Mouse (Mus musculus) MEL (cell line): ENCODE measurements around the gene Scarb1. TPM values are rescaled to one million over a fixed set of nuclear protein-coding genes. Genes with fewer than 3 reads are reported as not detected.

Experiments
- DNase-seq: peaks from one replicate; pipeline ENCODE4 v3.0.0; 2011; ENCODE audit warnings: low read depth, low spot score
- H3K27ac ChIP-seq: 2 replicates; pipeline ENCODE4 v1.5.1; 2012; ENCODE audit warnings: low read depth, mild to moderate bottlenecking, control low read depth, low read length, moderate library complexity; ENCODE audit not compliant: control insufficient read depth
- H3K27me3 ChIP-seq, 2 experiments: fragments of 150-350 bp in 1 of 2; sonication (generic) in 1 of 2; 2 replicates each; pipeline ENCODE4 v1.6.1; 2012; ENCODE audit warnings: low read length in 2 of 2, mild to moderate bottlenecking in 2 of 2, improper control_type of control experiment in 1 of 2, moderate library complexity in 1 of 2; ENCODE audit not compliant: insufficient read depth in 2 of 2, control insufficient read depth in 1 of 2
- H3K36me3 ChIP-seq, 2 experiments: 2 replicates each; pipeline ENCODE4 v1.6.1; 2012 to 2014; ENCODE audit warnings: low read length in 2 of 2, improper control_type of control experiment in 1 of 2, inconsistent platforms in 1 of 2, mild to moderate bottlenecking in 1 of 2; ENCODE audit not compliant: insufficient read depth in 2 of 2, control insufficient read depth in 1 of 2
- H3K4me1 ChIP-seq, 2 experiments: fragments of 150-350 bp in 1 of 2; sonication (generic) in 1 of 2; 2 replicates each; pipeline ENCODE4 v1.6.1; 2012; ENCODE audit warnings: low read length in 2 of 2, improper control_type of control experiment in 1 of 2, mild to moderate bottlenecking in 1 of 2; ENCODE audit not compliant: insufficient read depth in 2 of 2, control insufficient read depth in 1 of 2
- H3K4me3 ChIP-seq, 2 experiments: fragments of 150-350 bp in 1 of 2; sonication (generic) in 1 of 2; 2 replicates each; pipeline ENCODE4 v1.5.1; 2012; ENCODE audit warnings: low read depth in 2 of 2, low read length in 2 of 2, mild to moderate bottlenecking in 2 of 2, moderate library complexity in 2 of 2, control low read depth in 1 of 2, improper control_type of control experiment in 1 of 2; ENCODE audit not compliant: control insufficient read depth in 1 of 2, insufficient read depth in 1 of 2
- H3K79me2 ChIP-seq: 2 replicates; pipeline ENCODE4 v1.6.1; 2012; ENCODE audit warnings: mild to moderate bottlenecking, low read length, moderate library complexity; ENCODE audit not compliant: control insufficient read depth, poor library complexity, insufficient read depth
- H3K9ac ChIP-seq: 2 replicates; pipeline ENCODE4 v1.6.1; 2012; ENCODE audit warnings: low read depth, mild to moderate bottlenecking, control low read depth, low read length, moderate library complexity; ENCODE audit not compliant: control insufficient read depth, poor library complexity, severe bottlenecking
- H3K9me3 ChIP-seq: fragments of 150-350 bp; sonication (generic); replicated peaks from 2 replicates; pipeline ENCODE4 v1.6.1; 2012; ENCODE audit warnings: mild to moderate bottlenecking, low read length, improper control_type of control experiment, moderate library complexity; ENCODE audit not compliant: insufficient read depth
- BHLHE40 ChIP-seq: IDR thresholded peaks from 2 replicates; pipeline ENCODE4 v1.6.1; 2012; ENCODE audit warnings: low read depth, mild to moderate bottlenecking, inconsistent platforms, low read length, improper control_type of control experiment, borderline replicate concordance
- CHD1 ChIP-seq: IDR thresholded peaks from 2 replicates; pipeline ENCODE4 v1.6.1; 2012; ENCODE audit warnings: low read depth, mild to moderate bottlenecking, inconsistent platforms, low read length, improper control_type of control experiment
- CTCF ChIP-seq, 3 experiments: IDR thresholded peaks in 2 of 3; conservative IDR thresholded peaks in 1 of 3; 2 replicates each; pipeline ENCODE4 v1.5.1; 2011 to 2012; ENCODE audit warnings: low read length in 3 of 3, low read depth in 2 of 3, mild to moderate bottlenecking in 2 of 3, improper control_type of control experiment in 1 of 3, inconsistent platforms in 1 of 3, mixed read lengths in 1 of 3, moderate library complexity in 1 of 3; ENCODE audit not compliant: control insufficient read depth in 1 of 3, insufficient read depth in 1 of 3, poor library complexity in 1 of 3, severe bottlenecking in 1 of 3
- GATA1 ChIP-seq: IDR thresholded peaks from 2 replicates; pipeline ENCODE4 v1.6.1; 2011; ENCODE audit warnings: low read depth, low read length, improper control_type of control experiment
- KAT2A ChIP-seq: conservative IDR thresholded peaks from 2 replicates; pipeline ENCODE4 v1.6.1; 2012; ENCODE audit warnings: low read depth, low read length, improper control_type of control experiment, inconsistent platforms
- MXI1 ChIP-seq: IDR thresholded peaks from 2 replicates; pipeline ENCODE4 v1.6.1; 2011; ENCODE audit warnings: mild to moderate bottlenecking, low read depth, low read length, improper control_type of control experiment
- NELFE ChIP-seq: IDR thresholded peaks from 2 replicates; pipeline ENCODE4 v1.6.1; 2011; ENCODE audit warnings: low read depth, low read length, improper control_type of control experiment
- NRF1 ChIP-seq: IDR thresholded peaks from 2 replicates; pipeline ENCODE4 v1.6.1; 2014; ENCODE audit warnings: low read depth, mild to moderate bottlenecking, inconsistent platforms, low read length, improper control_type of control experiment, moderate library complexity; ENCODE audit not compliant: poor library complexity, insufficient read depth, severe bottlenecking
- POLR2A ChIP-seq, 2 experiments: IDR thresholded peaks; 2 replicates each; pipeline ENCODE4 v1.6.1; 2011 to 2012; ENCODE audit warnings: low read length in 2 of 2, mild to moderate bottlenecking in 2 of 2, control low read depth in 1 of 2, improper control_type of control experiment in 1 of 2, low read depth in 1 of 2, moderate library complexity in 1 of 2; ENCODE audit not compliant: control insufficient read depth in 1 of 2, insufficient read depth in 1 of 2, poor library complexity in 1 of 2
- POLR2AphosphoS5 ChIP-seq: IDR thresholded peaks from 2 replicates; pipeline ENCODE4 v1.6.1; 2012; ENCODE audit warnings: low read depth, borderline replicate concordance, mild to moderate bottlenecking, inconsistent platforms, low read length, moderate library complexity, mixed read lengths
- RAD21 ChIP-seq: IDR thresholded peaks from 2 replicates; pipeline ENCODE4 v1.6.1; 2011; ENCODE audit warnings: mild to moderate bottlenecking, low read depth, low read length, improper control_type of control experiment
- TAL1 ChIP-seq: IDR thresholded peaks from 2 replicates; pipeline ENCODE4 v1.6.1; 2012; ENCODE audit warnings: mild to moderate bottlenecking, inconsistent platforms, low read length, moderate library complexity, mixed read lengths
- ZKSCAN1 ChIP-seq: IDR thresholded peaks from 2 replicates; pipeline ENCODE4 v1.6.1; 2012; ENCODE audit warnings: low read depth, mild to moderate bottlenecking, inconsistent platforms, low read length, improper control_type of control experiment, moderate library complexity
- polyA plus RNA-seq, 2 experiments: library from polyadenylated mRNA; stranded (reverse) in 1 of 2; unstranded in 1 of 2; fragments of >175 nt in 1 of 2; fragments of >200 nt in 1 of 2; gene quantifications; 2 replicates each; pipeline versions ENCODE4 v1.2.1 to v1.2.4; 2012; ENCODE audit warnings: low replicate concordance in 2 of 2, low read depth in 1 of 2; ENCODE audit not compliant: insufficient read length in 2 of 2, insufficient read depth in 1 of 2, missing spikeins in 1 of 2
- total RNA-seq: library from RNA; depleted of rRNA; stranded (reverse); fragments of 300-350 nt; gene quantifications from 2 replicates; pipeline ENCODE4 v1.2.3, GENCODE M21; 2012

The Scarb1 gene
- total and polyA plus RNA-seq, 3 experiments, result 53.1 to 98.3 TPM; not detected in 1

- Histone ChIP-seq H3K4me3 (no peak overlapping the region), H3K9me3 (no peaks in the 10 kb centered on the region), H3K27me3 (peaks cover 1 to 3% of the 10 kb centered on the region in 2 experiments; a peak in 2 of 4 replicates), H3K36me3 (no peaks in the 10 kb centered on the region), H3K79me2 (no peaks in the 10 kb centered on the region), H3K9ac (no peak overlapping the region), H3K4me1 (no peaks in the 10 kb centered on the region), H3K27ac (no peak overlapping the region)
- no peak for DNase-seq
- TF ChIP-seq POLR2A (IDR thresholded peaks at IDR 0.05; ENCODE audit: control insufficient read depth in 1 of 2, insufficient read depth in 1 of 2, low read depth in 1 of 2, low read length in 2 of 2, poor library complexity in 1 of 2) (no peak), ZKSCAN1 (no peak), GATA1 (no peak), MXI1 (no peak), RAD21 (no peak), POLR2AphosphoS5 (no peak), NRF1 (no peak), BHLHE40 (no peak), KAT2A (no peak)
These were observed 95.3 kb downstream of the Scarb1 start for GRCm38 (mm10) chr5:125245534-125246151.

GRCm38 (mm10) chr5:125244825-125245533 is 95.9 kb downstream of the Scarb1 start:
- no peaks in the 10 kb centered on the region for H3K4me1 ChIP-seq
- H3K9ac ChIP-seq, result no peak overlapping the region
- DNase-seq, result no peak
- no peaks in the 10 kb centered on the region for H3K9me3 ChIP-seq
- peaks cover 1 to 3% of the 10 kb centered on the region in 2 experiments; a peak in 2 of 4 replicates for H3K27me3 ChIP-seq
- TF ChIP-seq CHD1, result no peak
- TF ChIP-seq CTCF (IDR thresholded peaks at IDR 0.05 in 2 of 3, conservative IDR thresholded peaks at IDR 0.05 in 1 of 3; ENCODE audit: control insufficient read depth in 1 of 3, insufficient read depth in 1 of 3, low read depth in 2 of 3, low read length in 3 of 3, poor library complexity in 1 of 3, severe bottlenecking in 1 of 3), result no peak
- TF ChIP-seq ZKSCAN1, result no peak
- H3K36me3 ChIP-seq, result no peaks in the 10 kb centered on the region
- no peak overlapping the region for H3K4me3 ChIP-seq
- no peaks in the 10 kb centered on the region for H3K79me2 ChIP-seq
- no peak overlapping the region for H3K27ac ChIP-seq

GRCm38 (mm10) chr5:125243928-125244327 is 97.0 kb downstream of the Scarb1 start:
- Histone ChIP-seq H3K9ac (no peak overlapping the region), H3K9me3 (no peaks in the 10 kb centered on the region), H3K4me3 (no peak overlapping the region), H3K4me1 (no peaks in the 10 kb centered on the region), H3K27me3 (peaks cover 1 to 3% of the 10 kb centered on the region in 2 experiments; a peak in 2 of 4 replicates), H3K36me3 (no peaks in the 10 kb centered on the region), H3K27ac (no peak overlapping the region), H3K79me2 (no peaks in the 10 kb centered on the region)
- no peak for TF ChIP-seq TAL1
- TF ChIP-seq NRF1, result no peak
- TF ChIP-seq CTCF (IDR thresholded peaks at IDR 0.05 in 2 of 3, conservative IDR thresholded peaks at IDR 0.05 in 1 of 3; ENCODE audit: control insufficient read depth in 1 of 3, insufficient read depth in 1 of 3, low read depth in 2 of 3, low read length in 3 of 3, poor library complexity in 1 of 3, severe bottlenecking in 1 of 3), result no peak
- TF ChIP-seq NELFE, result no peak
- no peak for DNase-seq
